Mouse (Mus musculus) kidney, embryonic 15.5 days (tissue): Measurements from ENCODE around the gene Rnf166. TPM values are rescaled to one million over a fixed set of nuclear protein-coding genes. Genes with fewer than 3 reads are reported as not detected.

Experiments used
- ATAC-seq: fragments of 200-750 bp; cut with Nextera tagmentation; replicated peaks from 2 replicates; pipeline ENCODE4 v1.8.0; 2017; ENCODE audit warnings: moderate TSS enrichment; ENCODE audit not compliant: low FRiP score
- H3K27ac ChIP-seq: fragments of 300-500 bp; sonication (generic); 2 replicates; pipeline ENCODE4 v1.5.1; 2015; ENCODE audit warnings: mild to moderate bottlenecking, inconsistent platforms
- H3K27me3 ChIP-seq: fragments of 300-500 bp; sonication (generic); 2 replicates; pipeline ENCODE4 v1.6.1; 2015; ENCODE audit warnings: inconsistent platforms
- H3K36me3 ChIP-seq: fragments of 300-500 bp; sonication (generic); 2 replicates; pipeline ENCODE4 v1.6.1; 2015; ENCODE audit warnings: inconsistent platforms
- H3K4me1 ChIP-seq: fragments of 300-500 bp; sonication (generic); 2 replicates; pipeline ENCODE4 v1.6.1; 2015; ENCODE audit warnings: inconsistent platforms
- H3K4me2 ChIP-seq: fragments of 300-500 bp; sonication (generic); 2 replicates; pipeline ENCODE4 v1.6.1; 2015; ENCODE audit warnings: moderate library complexity, mild to moderate bottlenecking, inconsistent platforms
- H3K4me3 ChIP-seq: fragments of 300-500 bp; sonication (generic); replicated peaks from 2 replicates; pipeline ENCODE4 v1.5.1; 2015; ENCODE audit warnings: mild to moderate bottlenecking, inconsistent platforms
- H3K9ac ChIP-seq: fragments of 300-500 bp; sonication (generic); 2 replicates; pipeline ENCODE4 v1.6.1; 2015; ENCODE audit warnings: mild to moderate bottlenecking, inconsistent platforms
- H3K9me3 ChIP-seq: fragments of 300-500 bp; sonication (generic); replicated peaks from 2 replicates; pipeline ENCODE4 v1.6.1; 2016; ENCODE audit warnings: inconsistent platforms
- WGBS: fragments of 180-500 bp; shearing (Covaris S2); methylation state at CpG from one replicate; pipeline ENCODE4 v1.1.7; 2015; ENCODE audit warnings: mixed read lengths; 5-methylcytosine and 5-hydroxymethylcytosine counted together
- polyA plus RNA-seq: library from polyadenylated mRNA; unstranded; fragments of >200 nt; fragmentation: Nextera tagmentation; extraction: Ambion mirVana; gene quantifications from 2 replicates; pipeline ENCODE4 v1.2.1, GENCODE M21; 2015

Rnf166 gene
- polyA plus RNA-seq, 1 experiment from 2014 or later, result 39.8 TPM

DNA sequence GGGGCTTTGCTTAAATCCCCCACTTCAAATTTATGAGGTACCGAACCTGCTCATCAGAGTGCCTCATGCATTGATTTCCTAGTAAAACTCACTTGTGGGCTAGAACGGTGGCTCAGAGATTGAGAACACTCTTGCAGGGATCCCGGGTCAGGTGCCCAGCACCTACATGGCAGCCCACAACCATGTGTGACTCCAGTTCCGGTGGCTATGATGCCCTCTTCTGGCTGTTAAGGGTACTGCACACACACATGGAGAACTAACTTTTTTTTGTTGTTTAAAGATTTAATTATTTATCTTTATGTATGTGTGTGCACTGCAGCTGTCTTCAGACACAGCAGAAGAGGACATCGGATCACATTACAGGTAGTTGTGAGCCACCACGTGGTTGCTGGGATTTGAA is 40.5 kb downstream of the Rnf166 start:
- Histone ChIP-seq H3K9me3 (no peaks in the 10 kb centered on the region), H3K4me2 (no peak overlapping the region), H3K27ac (no peak overlapping the region), H3K27me3 (no peaks in the 10 kb centered on the region), H3K36me3 (peaks cover 57% of the 10 kb centered on the region), H3K4me1 (peaks cover 51% of the 10 kb centered on the region), H3K9ac (no peak overlapping the region), H3K4me3 (no peak overlapping the region)
- ATAC-seq, result no peak
- WGBS, result 94% methylated on average over 6 of the region's 6 CpGs

GRCm38 (mm10) chr8:122433269-122433905 is 42.5 kb downstream of the Rnf166 start:
- Histone ChIP-seq H3K9me3 (no peaks in the 10 kb centered on the region), H3K4me2 (peak overlapping the region; percentile 77), H3K4me3 (peak overlapping the region; percentile 57), H3K27me3 (no peaks in the 10 kb centered on the region), H3K9ac (0 out of 2 replicates have a peak overlapping the region, but pooled peaks have one; percentile 53), H3K27ac (peak overlapping the region; percentile 71), H3K36me3 (peaks cover 45% of the 10 kb centered on the region), H3K4me1 (peaks cover 57% of the 10 kb centered on the region)
- peak; percentile 37; the same call in 1 of the 2 replicates for ATAC-seq
- WGBS, result 62% methylated on average over 11 of the region's 11 CpGs

DNA sequence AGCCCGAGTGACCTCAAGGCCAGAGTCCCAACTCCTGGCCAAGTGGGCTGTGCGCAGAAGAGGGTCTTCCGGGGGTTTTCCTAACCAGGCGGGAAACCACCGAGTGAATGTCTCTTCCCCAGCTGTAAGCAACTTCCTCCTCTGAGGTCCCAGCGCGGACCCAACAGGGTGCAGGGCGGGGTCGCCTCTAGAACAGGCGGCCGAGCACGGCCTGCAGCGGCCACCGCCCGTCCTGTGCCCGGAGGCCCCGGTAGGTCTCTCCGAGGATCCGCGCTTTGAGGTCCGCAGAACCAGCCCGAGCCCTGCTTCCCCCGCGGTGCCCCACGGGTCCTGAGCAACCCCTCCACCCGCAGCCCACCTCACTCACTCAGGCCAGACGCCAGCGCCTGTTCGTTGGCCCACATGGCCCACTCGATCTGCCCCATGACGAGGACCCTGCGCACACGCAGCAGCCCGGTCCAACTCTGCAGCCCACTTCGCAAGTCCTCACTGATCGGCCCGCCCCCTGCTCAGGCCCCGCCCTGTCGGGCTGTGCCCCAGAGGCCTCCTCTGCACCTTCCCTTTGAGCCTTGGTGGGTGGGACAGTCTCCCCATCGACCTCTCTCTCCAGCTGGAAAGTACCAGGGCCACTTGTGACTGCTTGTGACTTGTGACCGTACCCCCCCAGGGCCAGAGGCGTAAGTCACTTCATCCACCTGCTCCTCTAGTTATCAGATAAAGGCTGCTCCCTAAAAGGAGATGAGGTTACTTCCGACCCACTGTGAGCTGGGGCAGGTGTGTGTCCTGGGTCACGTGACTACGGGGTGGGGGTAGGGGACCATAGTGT is 43.2 kb downstream of the Rnf166 start, which contains the start of gene Cyba:
Gene Cyba (minus strand): TSS at position 488 of the 826 bp plus-strand sequence.
- peaks cover 50% of the 10 kb centered on the region for H3K4me1 ChIP-seq

DNA sequence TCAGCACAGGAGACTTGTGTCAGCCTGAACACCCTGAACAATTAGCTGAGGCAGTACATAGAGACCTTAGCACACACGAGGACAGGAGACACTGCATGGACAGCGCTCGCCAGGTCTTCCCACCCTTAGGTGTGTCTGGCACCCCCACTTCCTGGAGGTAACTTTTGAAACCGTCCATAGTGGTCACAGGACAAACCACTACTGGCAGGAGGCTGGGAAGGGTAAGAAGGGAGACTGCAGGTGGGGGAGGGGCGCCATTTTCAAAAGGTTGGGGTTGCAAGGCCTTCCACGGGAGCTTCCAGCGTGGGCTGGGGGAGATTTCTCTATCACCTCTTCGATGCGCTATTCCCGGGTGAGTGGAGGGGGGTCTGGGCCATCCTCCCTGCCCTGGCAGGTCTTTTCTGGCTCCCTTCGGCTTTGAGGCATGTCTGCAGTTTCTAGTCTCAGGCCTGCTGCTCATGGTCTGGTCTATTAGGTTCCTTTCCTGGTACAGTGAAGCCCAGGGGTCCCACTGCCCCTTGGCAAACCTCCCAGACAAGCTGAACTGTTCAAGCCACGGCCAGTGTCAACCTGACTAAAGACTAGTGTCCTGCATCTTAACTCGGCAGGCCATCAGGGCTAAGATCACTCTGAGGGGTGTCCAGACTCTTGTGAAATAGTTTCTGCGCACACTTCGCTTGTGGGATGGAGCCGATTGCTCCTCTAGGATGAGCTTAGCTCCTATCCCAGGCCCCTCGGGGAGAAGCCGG is 44.0 kb downstream of the Rnf166 start:
- Histone ChIP-seq H3K4me1 (peaks cover 42% of the 10 kb centered on the region), H3K27me3 (no peaks in the 10 kb centered on the region), H3K4me3 (peak overlapping the region; percentile 57), H3K9me3 (no peaks in the 10 kb centered on the region), H3K27ac (peak overlapping the region; percentile 71), H3K36me3 (peaks cover 30% of the 10 kb centered on the region), H3K4me2 (peak overlapping the region; percentile 77), H3K9ac (peak overlapping the region; percentile 53)
- 28% methylated on average over 18 of the region's 18 CpGs for WGBS
- ATAC-seq, result peak; percentile 31

More for the DNA sequence above, 43.2 kb downstream of the Rnf166 start, which contains the start of gene Cyba:
- 2% methylated on average over 45 of the region's 45 CpGs for WGBS
- Histone ChIP-seq H3K9me3 (no peaks in the 10 kb centered on the region), H3K36me3 (peaks cover 38% of the 10 kb centered on the region), H3K9ac (peak within 1 kb of the TSS; percentile 53), H3K27me3 (no peaks in the 10 kb centered on the region), H3K4me3 (peak within 1 kb of the TSS; percentile 57), H3K4me2 (peak within 1 kb of the TSS; percentile 77), H3K27ac (peak within 1 kb of the TSS; percentile 71)
- peak; percentile 81 for ATAC-seq

DNA sequence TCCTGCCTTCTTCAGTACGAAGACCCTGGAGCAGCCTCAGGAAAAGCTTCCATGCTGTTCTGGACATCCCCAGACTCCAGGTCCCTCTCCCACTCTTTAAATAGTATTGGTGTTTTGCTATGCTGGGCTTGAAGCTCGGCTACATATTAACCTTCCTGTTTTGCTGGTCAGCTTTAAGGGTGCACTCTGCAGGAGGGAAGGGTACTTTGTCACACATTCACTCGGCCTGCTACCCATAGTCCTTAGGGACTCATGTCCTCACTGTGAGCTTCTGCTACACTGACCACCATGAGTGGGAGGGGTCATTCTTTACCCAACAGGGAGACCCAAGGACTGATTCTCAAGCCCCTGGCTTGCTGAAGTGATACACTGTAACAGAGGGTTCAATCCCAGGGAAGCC is 45.2 kb downstream of the Rnf166 start:
- H3K4me1 ChIP-seq, result peaks cover 41% of the 10 kb centered on the region
- peak; percentile 47 for ATAC-seq
- peaks cover 26% of the 10 kb centered on the region for H3K36me3 ChIP-seq
- H3K27me3 ChIP-seq, result no peaks in the 10 kb centered on the region
- 66% methylated on average over 3 of the region's 3 CpGs for WGBS
- H3K27ac ChIP-seq, result peak overlapping the region; percentile 82
- H3K9ac ChIP-seq, result no peak overlapping the region
- H3K4me3 ChIP-seq, result no peak overlapping the region
- H3K4me2 ChIP-seq, result peak overlapping the region; percentile 77; the same call in 1 of the 2 replicates
- H3K9me3 ChIP-seq, result no peaks in the 10 kb centered on the region

- 68% methylated on average over 10 of the region's 10 CpGs for WGBS
- Histone ChIP-seq H3K27ac (peak overlapping the region; percentile 82), H3K36me3 (peaks cover 25% of the 10 kb centered on the region), H3K9me3 (no peaks in the 10 kb centered on the region), H3K27me3 (no peaks in the 10 kb centered on the region), H3K4me1 (peaks cover 41% of the 10 kb centered on the region), H3K4me3 (no peak overlapping the region), H3K4me2 (no peak overlapping the region), H3K9ac (no peak overlapping the region)
- ATAC-seq, result 0 out of 2 replicates have a peak, but pooled peaks have one; percentile 2
These were observed 45.7 kb downstream of the Rnf166 start for GRCm38 (mm10) chr8:122430058-122430636.

DNA sequence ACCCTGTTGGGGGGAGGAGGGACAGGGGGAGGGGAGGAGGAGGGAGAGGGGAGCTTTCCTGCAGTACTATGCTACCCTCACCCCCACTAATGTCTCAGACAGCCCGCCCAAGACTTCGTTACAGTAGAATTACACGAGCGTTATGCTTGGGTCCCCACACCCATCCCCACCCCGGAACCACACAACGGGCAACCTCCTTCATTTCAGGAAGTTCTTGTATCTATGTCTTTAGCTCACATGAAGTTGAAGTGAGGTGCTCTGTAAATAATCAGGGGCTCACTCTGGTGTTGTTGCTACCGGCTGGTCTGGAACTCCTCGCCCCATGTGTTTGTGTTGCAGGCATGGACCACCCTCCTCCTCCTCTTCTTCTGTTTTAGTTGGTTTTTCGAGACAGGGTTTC is 47.7 kb downstream of the Rnf166 start:
- Histone ChIP-seq H3K9me3 (no peaks in the 10 kb centered on the region), H3K27ac (no peak overlapping the region), H3K27me3 (no peaks in the 10 kb centered on the region), H3K9ac (no peak overlapping the region), H3K36me3 (peaks cover 12% of the 10 kb centered on the region), H3K4me1 (peaks cover 54% of the 10 kb centered on the region), H3K4me2 (no peak overlapping the region), H3K4me3 (no peak overlapping the region)
- ATAC-seq, result no peak
- WGBS, result 83% methylated on average over 9 of the region's 9 CpGs

DNA sequence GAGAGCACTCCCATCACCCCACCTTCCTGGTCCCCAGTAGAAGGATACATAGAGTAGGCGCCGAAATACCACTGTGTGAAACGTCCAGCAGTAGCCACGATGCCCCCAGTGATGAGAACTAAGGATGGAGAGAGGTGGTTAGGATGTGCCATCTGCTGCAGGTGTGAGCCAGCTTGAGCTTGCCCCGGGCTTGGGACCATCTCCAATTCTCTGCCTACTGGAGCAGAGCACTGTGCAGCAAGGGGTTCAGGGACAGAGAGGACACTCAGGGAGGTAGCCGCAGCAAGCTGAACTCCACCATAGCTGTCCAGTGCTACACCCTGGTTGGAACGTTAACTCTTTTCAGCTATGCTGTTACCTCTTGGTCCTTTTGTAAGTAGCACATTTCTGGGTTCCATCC is 48.3 kb downstream of the Rnf166 start:
- Histone ChIP-seq H3K4me1 (peaks cover 49% of the 10 kb centered on the region), H3K4me3 (no peak overlapping the region), H3K27me3 (no peaks in the 10 kb centered on the region), H3K9me3 (no peaks in the 10 kb centered on the region), H3K27ac (no peak overlapping the region), H3K4me2 (no peak overlapping the region), H3K36me3 (peaks cover 12% of the 10 kb centered on the region), H3K9ac (no peak overlapping the region)
- WGBS, result 92% methylated on average over 7 of the region's 7 CpGs
- ATAC-seq, result no peak

DNA sequence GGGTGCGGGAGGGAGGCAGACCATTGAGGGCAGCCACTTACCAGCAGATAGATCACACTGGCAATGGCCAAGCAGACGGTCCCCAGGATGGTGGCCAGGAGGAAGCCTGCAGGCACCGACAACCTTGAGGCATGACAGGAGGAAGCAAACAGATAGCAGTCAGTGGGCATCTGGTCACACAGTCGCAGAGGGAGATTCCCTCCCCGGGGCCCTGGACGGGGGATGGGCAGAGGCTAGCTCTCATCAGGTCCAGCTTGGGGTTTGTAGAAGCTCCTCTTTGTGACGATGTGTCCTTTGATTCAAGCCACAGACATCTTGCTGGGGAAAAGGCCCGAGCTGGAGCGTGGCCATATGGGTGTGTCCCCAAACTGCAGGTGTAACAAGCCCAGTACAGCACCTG is 49.7 kb downstream of the Rnf166 start:
- Histone ChIP-seq H3K4me2 (no peak overlapping the region), H3K9me3 (no peaks in the 10 kb centered on the region), H3K9ac (no peak overlapping the region), H3K27me3 (no peaks in the 10 kb centered on the region), H3K27ac (no peak overlapping the region), H3K4me3 (no peak overlapping the region), H3K4me1 (peaks cover 35% of the 10 kb centered on the region), H3K36me3 (peaks cover 12% of the 10 kb centered on the region)
- 84% methylated on average over 9 of the region's 9 CpGs for WGBS
- ATAC-seq, result no peak

- WGBS, result 35% methylated on average over 5 of the region's 5 CpGs
- no peak for ATAC-seq
These were observed 52.2 kb downstream of the Rnf166 start for GRCm38 (mm10) chr8:122423659-122424058.

GRCm38 (mm10) chr8:122423217-122423616 is 52.6 kb downstream of the Rnf166 start:
- H3K36me3 ChIP-seq, result peaks cover 22% of the 10 kb centered on the region
- H3K27ac ChIP-seq, result 0 out of 2 replicates have a peak overlapping the region, but pooled peaks have one; percentile 23
- H3K4me2 ChIP-seq, result no peak overlapping the region
- H3K4me3 ChIP-seq, result no peak overlapping the region
- WGBS, result 87% methylated on average over 24 of the region's 24 CpGs
- H3K9me3 ChIP-seq, result no peaks in the 10 kb centered on the region
- peaks cover 18% of the 10 kb centered on the region for H3K4me1 ChIP-seq
- no peak for ATAC-seq
- no peak overlapping the region for H3K9ac ChIP-seq
- no peaks in the 10 kb centered on the region for H3K27me3 ChIP-seq

More at GRCm38 (mm10) chr8:122423659-122424058, 52.2 kb downstream of the Rnf166 start:
- Histone ChIP-seq H3K4me3 (no peak overlapping the region), H3K9ac (no peak overlapping the region), H3K27ac (0 out of 2 replicates have a peak overlapping the region, but pooled peaks have one; percentile 23), H3K4me1 (peaks cover 18% of the 10 kb centered on the region), H3K9me3 (no peaks in the 10 kb centered on the region), H3K27me3 (no peaks in the 10 kb centered on the region), H3K36me3 (peaks cover 18% of the 10 kb centered on the region), H3K4me2 (no peak overlapping the region)
